Mouse (Mus musculus) ES-CJ7 (cell line): ENCODE data around the gene Rnf114.

Source experiments
- DNase-seq: peaks from one replicate; pipeline ENCODE4 v3.0.0; 2011; ENCODE audit warnings: low read depth, low spot score

Gene Rnf114

DNA sequence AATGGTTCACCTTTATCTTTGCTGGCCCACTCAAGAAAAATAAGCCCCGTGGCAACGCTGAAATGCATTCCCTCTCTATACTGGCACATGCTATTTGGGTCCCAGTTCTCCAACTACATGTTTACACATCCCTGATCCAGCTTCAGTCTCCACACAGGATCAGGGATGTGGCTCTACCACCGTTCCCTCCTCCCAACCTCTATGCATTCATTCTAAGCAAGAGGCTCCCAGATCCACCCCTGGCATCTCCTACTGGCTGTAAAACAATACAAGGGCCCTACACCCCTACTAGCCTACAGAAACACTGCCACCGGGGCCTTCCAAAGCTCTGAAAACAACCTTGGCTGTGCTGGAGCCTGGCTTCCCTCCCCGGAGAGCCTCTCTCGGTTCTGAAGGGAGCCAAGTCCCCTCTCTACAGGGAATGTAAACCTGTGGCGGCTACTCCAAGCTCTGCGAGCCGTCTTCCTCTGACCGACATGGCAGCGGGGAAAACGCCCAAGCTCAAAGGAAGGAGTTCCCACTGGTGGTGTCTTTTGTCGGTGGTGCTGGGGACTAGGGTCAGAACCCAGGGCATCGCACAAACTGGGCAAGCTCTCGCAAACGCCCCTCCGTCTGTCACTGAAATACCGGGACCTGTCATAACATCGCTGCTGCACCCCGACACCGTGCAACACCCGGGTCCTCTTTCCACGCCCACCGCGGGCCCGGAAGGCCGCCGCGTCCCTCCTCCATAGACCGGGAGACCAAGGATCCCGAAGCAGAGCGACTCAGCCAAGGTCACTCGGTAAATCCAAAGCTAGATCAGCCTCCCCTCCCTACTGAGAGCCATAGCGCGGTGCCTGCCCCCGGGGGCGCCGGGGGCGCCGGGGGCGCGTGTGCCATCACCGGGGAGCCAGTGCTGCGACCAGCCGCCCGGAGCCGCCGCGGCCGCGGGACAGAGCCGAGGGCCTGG, at the start of gene Rnf114:
TSS of gene Rnf114 (plus strand) at position 889 of the 952 bp plus-strand sequence.
- no peak for DNase-seq

DNA sequence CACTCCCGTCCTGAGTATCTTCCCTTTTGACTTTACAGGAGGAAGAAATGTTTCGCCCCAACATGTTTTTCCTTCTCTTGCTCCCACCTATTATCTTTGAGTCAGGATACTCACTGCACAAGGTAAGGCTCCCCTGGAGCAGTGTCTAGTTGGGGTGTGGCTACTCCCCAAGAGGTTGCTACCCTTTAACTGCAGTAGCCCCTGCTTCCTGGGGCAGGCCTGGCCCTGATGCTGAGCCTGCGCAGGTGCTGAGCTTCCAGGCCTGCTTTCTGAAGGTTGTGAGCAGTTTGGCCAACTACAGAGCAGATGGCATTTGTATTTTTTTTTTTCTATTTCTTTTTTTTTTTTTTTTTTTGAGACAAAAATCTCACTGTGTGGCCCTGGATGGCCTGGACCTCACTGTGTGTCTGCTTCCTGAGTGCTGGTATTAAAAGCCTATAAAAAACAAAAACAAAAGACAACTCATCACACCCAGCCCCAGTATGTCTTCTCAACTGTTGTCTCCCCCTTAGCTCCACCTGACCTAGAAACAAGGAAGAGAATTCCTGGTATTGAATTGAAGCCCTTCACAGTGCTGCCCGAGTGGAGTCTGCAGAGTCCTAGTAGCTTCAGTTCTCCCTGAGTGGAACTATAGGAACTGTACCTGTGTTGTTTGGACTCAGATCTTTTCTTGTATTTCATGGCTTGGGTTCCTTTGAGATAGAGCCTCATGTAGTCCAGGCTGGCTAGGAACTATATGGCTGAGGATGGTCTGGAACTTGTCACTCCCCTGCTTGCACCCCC, 48.8 kb upstream of the Rnf114 start:
- no peak for DNase-seq

DNA sequence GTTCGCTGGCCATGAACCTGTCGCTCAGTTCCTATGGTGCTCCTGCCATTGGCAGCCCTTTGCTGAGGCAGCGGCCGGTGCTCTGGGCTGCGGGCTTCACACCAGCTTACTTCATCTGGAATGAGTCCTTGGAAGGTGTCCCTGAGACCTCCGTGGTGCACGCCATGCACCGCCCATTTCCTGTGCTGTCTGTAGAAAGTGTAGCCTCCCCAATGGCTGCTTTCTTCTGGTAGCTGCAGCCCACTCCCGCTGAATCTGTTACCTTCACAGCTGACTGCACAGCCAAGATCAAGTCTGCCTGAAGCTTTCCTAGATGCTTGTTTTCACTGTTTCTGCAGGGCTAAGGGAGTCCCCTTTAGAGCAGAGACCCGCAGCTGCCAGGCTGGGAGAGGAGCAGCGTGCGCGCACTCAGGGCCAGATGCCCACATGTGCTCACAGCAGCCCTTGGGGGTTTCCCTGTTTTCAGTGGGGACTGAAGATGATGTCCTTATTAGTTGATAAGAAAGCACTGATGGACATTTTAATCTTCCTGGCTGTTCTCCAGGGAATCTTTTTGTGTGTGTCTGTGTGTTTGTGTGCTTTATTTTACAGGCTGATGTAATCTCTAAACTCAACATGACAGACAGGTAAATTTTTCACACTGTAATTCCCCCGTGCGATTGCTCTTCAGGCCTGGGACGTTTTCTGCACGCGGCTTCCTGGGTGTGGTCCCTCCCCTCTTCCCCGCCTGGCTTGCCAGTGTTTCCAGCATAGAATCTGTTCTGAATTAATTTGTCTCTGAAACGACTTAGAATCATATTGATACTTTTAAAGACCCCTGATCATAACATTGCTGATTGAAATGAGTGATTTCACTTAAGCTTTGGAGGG, 46.3 kb upstream of the Rnf114 start:
- DNase-seq: peak; percentile 23

DNA sequence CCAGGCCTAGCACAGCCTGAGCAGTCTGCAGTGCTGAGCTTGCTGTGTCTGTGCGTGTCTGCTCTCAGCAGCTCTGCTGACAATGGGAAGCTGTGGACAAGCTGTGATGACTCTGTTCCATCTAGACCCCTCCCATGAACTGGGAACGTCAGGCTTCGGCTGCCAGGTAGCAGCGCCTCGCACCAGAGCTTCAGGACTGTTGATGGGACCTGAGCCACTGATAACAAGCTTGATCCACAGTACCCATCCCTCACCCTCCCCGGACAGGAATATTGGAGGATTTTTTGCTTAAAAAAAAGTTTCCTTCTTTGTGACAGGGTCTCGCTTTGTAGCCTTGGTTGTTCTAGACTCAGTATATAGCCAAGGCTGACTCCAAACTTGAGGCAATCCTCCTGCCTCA, 45.2 kb upstream of the Rnf114 start:
- no peak for DNase-seq

DNA sequence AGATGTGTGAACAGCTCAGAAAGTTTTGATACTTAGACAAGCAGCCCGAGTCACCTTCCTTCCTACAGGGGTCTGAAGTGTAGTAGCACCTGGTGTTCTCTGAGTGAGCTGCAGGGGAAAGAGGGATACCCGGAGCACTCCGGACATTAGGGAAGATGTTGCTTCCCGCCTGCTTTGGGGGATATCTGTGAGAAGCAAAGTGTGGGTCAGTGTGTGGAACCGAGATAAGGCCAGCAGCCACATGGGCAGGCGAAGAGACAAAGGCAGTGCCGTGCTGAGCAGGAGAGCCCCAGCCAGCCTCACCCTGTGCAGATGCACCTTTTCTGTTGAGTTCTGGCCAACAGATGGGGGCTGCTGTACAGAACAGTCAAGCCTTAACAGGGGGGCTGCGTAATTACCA, 44.8 kb upstream of the Rnf114 start:
- DNase-seq: no peak

DNA sequence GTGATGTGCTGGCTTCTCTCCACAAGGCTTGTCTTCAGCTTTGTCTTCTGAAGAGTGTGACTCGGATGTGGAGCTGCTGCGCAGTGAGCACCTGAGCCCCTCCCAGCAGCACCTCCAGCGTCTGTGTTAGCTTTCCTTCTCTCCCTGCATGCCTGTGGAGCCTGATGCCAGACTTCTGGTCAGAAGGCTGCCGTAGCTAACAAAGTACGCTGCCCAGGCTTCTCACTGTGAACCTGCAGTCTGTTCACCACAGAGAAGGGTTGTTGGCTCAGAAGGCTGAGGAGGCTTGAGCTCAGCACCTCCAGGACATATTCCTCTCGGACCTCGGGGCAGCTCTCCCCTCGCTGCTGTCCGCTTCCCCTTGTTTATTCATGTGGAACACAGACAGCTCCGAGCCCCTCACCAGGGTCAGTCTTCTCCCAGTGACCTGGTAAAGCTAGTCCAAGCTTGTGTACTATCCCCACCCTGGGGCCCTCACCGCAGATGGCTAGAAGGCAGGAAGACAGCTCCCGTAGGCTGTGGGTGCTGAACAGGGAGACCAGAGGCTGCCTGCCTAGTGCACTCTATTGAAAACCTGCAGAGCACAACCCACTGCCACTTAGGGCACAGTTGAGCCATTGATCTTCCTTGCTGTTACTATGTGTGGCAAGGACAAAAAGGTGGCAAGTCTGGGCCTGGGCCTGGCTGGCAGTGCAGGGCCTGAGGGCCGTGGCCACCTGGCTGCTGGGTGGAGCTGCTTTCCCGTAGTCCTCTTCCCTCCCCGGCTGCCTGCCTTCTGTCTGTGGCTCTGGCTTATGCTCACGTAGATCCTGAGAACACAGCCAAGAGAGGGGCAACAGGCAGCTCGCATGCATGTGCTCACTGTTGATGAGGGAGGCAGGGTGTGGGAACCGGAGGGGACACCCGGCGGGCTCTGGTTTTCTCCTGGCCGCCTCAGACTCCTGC, 42.8 kb upstream of the Rnf114 start:
- DNase-seq: no peak

DNA sequence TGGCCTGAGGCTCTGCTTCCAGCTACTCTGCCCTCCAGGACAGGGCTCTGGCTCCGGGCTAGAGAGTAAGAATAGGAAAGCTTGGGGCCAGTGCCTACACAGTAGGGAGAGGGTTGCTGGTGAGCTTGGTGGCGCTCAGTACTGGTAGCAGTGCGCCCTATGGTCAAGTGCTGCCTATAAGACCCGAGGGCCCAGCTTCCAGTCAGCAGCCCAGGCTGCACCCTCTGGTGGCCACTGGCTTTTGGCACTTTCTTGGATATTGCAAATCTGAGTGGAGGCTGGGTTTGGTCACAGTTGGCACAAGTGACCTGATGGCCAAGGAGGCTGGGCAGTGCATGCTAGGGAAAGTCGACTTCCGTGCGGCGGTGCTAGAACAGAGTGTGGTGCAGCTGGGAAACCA, 41.8 kb upstream of the Rnf114 start:
- no peak for DNase-seq

DNA sequence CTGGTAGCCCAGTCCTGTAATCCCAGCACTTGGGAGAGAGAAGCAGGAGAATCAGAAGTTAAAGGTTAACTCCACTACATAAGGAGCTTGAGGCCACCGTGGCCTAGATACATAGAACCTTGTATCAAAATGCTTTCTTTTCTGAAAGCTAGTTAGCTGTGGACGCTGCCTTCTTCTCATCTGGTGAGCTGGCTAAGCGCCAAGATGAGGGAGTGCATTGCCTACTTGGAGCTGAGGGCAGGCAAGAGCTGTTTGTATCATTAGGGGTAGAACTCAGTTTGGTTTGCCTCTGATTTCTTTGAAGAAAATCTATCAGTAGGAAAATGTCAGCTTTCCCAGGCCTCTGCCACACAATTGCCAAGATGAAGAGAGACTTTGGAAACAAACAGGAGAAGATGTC, 38.6 kb upstream of the Rnf114 start:
- no peak for DNase-seq

DNA sequence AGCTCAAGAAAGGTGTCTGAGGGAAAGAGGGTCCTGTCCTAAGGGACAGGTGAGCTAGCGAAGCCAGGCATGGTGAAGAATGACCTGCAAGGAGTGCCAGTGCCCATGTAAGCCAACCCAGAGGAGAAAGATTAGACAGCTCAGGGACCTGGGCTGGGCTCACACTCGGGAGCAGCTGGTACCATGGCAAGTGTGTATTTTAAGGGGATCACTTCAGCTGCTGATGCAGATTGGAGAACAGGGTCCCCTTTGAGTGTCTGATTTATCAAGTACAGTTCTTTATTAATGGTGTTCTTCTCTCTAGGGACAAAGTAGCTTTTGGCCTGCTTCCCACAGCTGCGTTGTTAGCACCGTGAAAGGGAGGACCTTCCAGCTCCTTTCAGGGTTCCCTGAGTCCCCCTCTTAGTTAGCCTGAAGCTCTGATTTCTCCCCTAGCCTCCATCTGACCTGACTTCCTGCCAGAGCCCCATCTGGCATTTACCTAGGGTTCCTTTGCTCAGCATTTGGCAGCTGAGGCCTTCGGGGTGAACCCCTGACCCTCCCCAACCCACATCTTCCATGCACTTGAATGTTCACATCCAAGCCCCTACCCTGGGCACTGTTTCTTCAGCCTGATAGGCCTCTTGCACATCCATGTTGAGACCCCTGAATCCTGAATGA, 36.0 kb upstream of the Rnf114 start:
- no peak for DNase-seq

DNA sequence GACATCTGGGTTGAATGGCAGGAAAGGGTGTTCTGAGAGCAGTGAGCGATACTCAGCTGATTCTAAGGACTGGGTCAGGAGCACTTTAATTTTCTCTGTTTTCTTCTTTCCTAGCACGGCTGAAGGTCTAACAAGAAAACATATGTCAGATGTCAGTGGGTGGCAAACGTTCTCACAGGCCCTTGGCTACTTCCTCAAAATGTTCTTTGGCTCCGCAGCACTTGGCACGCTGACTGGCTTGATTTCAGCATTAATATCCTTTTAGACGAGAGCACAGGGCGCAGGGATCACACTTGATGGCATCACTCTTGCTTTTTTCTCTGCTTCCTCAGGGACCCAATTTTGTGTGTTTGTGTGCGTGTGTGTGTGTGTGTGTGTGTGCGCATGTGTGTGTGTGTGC, 35.2 kb upstream of the Rnf114 start:
- no peak for DNase-seq

DNA sequence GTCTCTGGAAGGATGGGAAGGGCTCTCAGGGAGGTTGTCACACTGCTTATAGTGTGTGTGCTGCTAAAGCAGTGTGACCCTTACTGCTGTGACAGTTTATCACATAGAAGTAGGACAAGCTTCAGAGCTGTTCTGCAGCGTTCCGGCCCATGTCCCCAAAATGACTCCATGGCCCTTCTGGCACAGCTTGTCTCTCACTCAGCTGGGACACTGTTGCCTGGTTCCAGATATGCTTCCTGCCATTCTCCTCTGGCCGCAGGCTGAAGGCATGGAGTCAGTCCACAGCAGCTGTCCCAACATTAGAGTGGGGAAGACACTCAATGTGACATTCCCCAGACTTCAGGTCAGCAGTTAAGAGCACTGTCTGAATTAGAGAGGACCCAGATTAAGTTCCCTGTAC, 33.9 kb upstream of the Rnf114 start:
- no peak for DNase-seq

DNA sequence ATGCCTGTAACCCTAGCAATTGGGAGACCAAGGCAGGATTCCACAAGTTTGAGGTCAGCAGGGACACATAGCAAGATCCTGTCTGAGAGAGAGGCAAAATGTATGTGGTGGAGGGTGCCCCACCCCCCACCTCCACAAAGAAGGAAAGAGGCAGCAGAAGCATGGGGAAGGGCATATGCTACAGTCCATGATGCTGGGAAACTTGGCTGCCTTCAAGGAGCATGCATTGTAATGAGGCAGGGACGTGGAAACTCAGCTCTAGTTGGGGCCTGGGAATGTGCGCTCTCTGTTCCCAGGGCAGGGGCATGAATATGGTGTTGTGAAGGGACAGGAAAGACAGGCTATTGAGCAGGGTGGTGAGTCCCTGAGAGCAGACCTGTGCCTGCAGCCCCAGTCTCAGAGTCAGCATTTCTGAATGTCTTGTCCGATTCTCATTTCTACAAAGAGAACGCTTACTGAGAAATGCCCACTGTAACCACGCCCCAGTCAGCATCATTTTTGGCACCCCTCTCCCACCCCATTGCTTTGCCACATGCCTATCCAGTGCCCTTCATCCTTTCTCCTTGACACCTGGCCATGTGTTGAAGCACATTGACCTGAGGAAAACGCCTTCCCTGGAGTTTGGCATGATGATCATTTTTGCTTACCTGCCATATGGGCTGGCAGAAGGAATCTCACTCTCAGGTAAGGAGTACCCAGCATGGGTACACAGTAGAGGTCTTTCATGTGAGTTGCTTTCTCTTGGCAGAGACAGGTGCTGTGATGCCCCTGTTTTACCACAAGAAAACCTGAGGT, 33.2 kb upstream of the Rnf114 start:
- no peak for DNase-seq

DNA sequence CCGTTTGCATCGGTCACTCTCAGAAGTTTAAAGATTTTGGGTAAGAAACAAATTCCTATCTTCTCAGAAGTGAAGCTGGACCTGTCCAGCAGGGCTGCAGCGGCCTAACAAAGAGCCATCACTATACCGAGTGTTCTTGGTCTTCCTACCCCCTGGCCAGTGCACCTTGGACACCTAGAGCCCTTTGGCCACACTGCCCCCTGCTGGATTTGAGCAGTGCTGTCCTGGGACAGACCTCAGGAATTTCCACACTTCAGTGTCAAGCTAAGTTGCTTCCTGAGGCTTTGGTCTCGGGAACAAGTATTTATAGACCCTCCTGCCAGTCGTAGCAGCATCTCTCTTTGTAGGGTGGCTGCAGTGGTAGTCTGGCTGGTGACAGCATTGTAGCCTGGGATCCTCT, 29.5 kb upstream of the Rnf114 start:
- DNase-seq: peak; percentile 36

DNA sequence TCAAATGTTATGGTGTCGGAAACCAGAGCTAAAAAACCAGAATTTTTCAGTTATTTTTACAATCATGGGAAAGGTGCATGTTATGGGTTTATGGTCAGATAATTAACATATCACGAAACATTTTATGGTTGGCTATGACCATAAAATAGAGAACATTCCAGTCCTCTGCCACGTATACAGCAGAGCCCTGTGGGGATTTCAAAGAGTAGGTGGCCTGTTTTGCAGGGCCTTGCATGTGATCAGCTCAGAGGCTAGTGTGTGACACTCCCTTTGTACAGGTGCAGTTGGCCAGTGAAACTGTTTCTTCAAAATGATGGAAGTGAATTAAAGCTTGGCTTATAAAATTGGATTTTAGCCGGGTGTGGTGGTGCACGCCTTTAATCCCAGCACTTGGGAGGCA, 28.6 kb upstream of the Rnf114 start:
- DNase-seq: no peak

DNA sequence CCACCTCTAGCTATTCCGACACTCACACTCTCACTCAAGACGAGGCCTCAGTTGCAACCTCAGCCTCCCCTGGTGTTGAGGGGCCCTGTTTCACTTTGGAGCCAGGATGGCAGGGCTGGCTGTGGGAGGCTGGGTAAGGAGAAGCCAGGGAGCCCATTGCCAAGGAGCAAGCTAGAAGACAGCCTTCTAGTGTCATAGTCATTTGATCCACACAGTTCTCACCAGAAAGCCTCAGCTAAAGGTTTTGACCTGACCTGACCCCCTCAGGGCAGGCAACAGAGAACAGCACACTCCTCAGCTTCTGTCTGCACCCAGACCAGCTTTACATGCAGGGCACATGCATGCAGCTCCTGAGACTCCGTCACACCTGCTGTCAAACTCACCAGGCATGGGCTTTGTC, 26.5 kb upstream of the Rnf114 start:
- DNase-seq: no peak

DNA sequence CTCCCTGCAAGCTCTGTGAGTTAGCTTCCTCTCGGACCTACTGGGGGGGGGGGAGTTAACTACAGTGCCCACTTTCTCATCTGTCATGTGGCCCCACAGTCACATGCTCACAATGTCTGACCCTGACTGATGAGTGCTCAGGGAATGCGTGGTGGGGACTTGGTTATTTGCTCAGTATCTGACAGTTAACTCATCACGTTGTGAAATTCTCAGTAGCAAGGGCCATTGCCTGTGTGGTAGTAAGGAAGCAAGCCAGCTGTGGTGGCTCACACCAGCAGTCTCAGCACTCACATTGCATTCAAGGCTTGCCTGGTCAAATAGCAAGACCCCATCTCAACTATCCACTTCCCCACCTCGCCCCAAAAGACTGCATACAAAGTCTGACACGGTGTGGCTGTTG, 25.2 kb upstream of the Rnf114 start:
- no peak for DNase-seq

DNA sequence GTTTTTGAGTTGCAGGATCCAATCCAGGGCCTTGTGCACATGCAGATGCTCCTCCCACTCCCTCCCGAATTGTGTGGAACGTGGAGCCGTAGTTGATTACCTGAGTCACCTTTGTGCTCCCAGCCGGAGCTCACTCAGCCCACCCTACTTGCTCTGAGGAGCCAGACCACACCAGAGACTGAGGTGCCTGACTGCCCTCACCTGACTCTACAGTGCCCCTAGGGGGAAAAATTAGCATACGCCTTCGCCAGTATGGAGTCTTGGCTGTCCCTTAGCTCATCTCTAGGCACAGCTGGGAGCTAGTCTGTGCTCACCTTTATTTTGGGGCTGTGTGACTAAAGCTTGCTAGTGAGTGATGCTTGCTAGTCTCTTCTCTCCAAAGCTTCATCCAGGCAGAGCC, 24.0 kb upstream of the Rnf114 start:
- DNase-seq: peak; percentile 65

DNA sequence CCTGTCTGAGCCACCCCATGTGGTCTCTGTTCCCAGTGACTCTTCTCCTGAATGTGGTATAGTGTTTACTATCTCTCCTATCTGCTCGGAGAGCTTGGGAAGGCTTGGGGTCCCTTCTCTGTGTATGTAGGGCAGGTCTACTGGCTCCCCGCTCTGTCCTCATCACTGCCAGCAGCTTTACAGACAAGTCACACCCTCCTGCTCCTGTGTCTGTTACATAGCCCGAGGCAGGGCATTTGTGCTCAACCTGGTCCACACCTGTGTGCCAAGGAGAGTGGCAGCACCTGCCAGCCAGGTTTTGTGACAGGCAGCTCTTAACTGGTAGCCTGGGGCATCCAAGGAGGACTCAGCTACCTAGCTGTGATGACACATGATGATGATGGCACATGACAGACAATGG, 21.8 kb upstream of the Rnf114 start:
- DNase-seq: no peak

DNA sequence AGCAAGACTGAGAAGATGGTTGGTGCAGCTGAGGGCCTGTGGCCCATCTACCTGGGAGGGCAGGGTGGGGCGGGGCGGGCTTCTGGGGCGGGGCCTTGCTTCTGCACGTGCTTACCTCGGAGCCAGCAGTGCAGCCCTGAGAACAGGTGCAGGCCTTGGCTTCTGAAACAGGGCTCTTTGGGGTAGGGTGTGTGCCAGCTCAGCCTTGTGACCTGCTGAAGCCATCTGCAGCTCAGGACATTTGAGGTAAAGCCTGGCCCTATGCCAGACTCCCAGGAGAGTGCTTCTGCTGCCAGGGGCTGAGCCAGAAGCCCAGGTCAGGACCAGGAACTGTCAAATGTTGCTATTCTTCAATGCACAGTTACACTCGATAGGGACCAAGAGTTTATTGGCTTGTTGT, 20.9 kb upstream of the Rnf114 start:
- DNase-seq: no peak
